Mouse (Mus musculus) retina, postnatal 7 days (tissue): ENCODE measurements around the gene Hoxd4.

ENCODE experiments used
- DNase-seq: peaks from one replicate; pipeline ENCODE4 v3.0.0-alpha.2; 2012; ENCODE audit warnings: low read depth, low spot score

Gene Hoxd4

GRCm38 (mm10) chr2:74728303-74728680 lies 16.6 kb downstream of the Hoxd4 start:
- no peak for DNase-seq

DNA sequence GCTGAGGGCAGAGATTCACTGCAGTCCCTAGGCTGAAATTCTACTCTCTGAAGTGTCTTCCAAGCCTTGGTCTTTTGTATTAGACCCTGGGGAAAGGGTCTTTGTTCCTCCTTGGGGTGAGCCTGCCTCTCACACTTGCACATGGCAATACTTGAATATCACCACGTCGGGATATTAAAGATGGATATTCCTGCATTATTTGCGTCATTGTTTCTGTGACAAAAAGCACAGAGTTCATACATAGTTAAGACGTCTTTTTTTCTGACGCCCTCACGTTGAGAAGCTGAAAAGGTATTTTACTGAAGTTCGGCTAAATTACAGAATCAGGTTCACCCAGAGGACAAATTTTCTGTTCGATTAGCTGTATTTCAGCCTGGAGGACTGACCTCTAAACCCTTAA lies 18.6 kb downstream of the Hoxd4 start:
- DNase-seq: no peak

- DNase-seq: no peak
These were observed 19.3 kb downstream of the Hoxd4 start for GRCm38 (mm10) chr2:74731055-74731454.

- no peak for DNase-seq
These were observed 20.2 kb downstream of the Hoxd4 start for GRCm38 (mm10) chr2:74731799-74732512.

GRCm38 (mm10) chr2:74732513-74733316 lies 21.0 kb downstream of the Hoxd4 start:
- no peak for DNase-seq

GRCm38 (mm10) chr2:74733317-74733661 lies 21.6 kb downstream of the Hoxd4 start:
- no peak for DNase-seq

DNA sequence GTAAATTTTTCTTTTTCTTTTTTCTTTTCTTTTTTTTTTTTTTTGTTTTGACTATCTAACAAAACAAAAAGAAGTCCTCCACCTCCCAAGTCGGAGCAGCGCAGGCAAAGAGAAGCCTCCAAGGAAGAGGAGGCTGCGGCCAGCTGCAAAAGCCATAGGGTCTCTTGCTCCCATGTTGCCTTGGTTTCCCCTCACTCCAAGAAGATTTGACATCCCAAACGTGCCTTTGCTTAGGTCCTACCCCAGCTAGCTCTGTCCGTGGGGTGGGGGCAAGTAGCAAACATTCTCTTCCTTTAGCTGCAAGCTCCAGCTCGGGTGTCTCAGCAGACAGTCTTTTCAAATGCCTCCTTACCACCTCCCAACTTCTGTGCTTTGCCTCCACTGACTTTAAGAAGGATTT lies 22.0 kb downstream of the Hoxd4 start:
- no peak for DNase-seq

DNA sequence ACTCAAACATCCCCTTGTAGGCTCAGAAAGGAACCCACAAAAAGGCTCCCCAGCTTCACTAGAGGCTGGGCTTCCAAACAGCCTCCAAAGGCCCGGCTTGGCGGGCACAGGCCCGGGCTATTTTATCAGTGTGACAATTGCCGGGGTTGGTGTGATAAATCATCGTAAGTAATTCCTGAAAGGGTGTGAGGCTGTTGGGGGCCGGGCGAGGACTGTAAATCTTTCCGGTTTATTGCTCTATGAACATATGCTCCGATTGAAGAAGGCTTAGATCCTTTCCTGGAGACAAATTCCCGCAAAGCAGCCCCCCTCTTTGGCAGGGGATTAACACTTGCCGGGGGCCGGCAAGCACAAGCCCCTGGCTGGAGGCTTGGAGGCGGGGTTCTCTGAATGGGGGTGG lies 22.7 kb downstream of the Hoxd4 start:
- DNase-seq: no peak

GRCm38 (mm10) chr2:74734996-74735811 lies 23.5 kb downstream of the Hoxd4 start:
- DNase-seq: no peak

- DNase-seq: no peak
These were observed 24.3 kb downstream of the Hoxd4 start for GRCm38 (mm10) chr2:74735851-74736687.

DNA sequence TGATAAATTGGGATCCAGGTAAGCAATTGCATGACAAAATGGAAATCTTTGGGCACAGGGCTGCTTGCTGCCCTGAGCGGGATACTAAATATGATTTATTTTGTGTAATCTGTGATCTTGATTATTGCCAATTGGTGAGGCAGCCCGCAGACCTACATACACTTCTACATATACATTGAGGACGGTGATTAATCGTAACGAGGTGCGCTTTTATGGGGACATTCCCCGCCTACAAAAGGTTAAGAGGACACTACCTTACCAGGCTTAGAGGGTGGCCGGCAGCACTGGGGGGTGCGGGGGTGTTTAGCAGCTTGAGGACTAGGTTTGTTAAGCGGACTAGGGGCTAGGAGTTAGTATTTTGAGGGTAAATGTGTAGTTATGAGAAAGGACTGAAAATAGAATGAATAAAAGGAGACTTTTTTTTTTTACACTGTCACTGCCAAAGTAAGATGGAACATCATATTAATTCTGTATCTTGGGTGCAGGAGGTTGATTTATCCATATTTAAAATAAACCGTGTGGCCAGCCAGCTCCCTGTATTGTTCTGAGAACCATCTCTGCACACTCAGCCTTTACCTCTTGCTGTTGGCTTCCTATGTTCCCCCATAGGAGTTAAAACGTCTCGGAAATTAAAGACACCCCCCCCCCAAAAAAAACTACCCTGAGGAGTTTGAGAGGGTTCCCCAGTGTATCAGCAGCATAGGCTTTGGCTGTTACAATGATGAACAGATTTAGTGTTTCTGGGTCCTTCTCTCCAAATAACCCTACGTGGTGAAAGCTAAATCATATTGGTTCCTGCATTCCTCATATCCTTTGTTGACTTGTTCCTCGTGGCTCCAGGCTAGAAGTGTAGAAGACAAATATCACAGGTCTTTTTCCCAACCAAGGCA lies 25.2 kb downstream of the Hoxd4 start:
- no peak for DNase-seq

- DNase-seq: no peak
These were observed 25.9 kb downstream of the Hoxd4 start for GRCm38 (mm10) chr2:74737578-74738070.

- DNase-seq: no peak
These were observed 27.1 kb downstream of the Hoxd4 start for GRCm38 (mm10) chr2:74738623-74739475.

DNA sequence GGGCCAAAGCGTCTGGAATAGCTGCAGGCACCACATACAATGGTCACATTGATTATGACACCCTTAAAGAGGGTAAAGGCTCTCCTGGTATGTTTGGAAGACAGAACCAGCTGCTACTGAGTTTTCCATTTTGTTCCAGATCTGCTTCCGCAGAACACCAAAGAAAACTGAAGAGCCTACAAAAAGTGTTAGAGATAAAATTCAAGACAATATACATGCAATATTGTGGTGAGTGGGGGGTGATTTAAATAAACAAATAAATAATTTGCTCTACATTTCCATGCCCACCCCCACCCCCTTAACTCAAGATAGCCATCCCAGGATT lies 27.7 kb downstream of the Hoxd4 start:
- DNase-seq: no peak

DNA sequence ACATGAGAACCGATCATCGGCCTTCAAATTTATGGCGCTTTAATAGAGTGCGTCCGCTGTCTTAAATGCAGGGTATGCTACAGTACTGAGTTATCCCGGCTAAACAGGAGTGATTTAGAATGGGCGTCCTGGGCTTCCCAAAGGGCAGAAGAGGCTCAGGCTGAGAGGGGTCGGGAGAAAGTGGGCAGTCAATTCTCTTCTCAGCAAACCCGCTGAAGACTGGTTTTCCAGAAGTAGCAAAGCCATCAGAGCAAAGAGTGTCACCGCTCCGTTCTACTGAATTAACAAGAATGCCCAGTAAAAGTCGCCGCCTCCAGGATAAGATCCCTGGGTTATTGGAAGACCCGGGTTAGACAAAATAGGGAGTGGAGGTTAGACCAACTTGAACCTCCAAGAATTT lies 28.1 kb downstream of the Hoxd4 start:
- no peak for DNase-seq

- DNase-seq: no peak
These were observed 28.8 kb downstream of the Hoxd4 start for GRCm38 (mm10) chr2:74740311-74741091.

GRCm38 (mm10) chr2:74741252-74741978 lies 29.7 kb downstream of the Hoxd4 start:
- no peak for DNase-seq

GRCm38 (mm10) chr2:74741979-74742277 lies 30.2 kb downstream of the Hoxd4 start:
- DNase-seq: no peak
